Mouse (Mus musculus) left cerebral cortex, postnatal 14 days (tissue): ENCODE measurements at regions not wholly inside any gene's neighbourhood (a gene's known extent, or its start where the extent isn't known, plus 50 kb on each side); places are given as distances from the start of the nearest gene placed in this dataset.

Source experiments
- DNase-seq, 2 experiments: peaks; one replicate each; pipeline ENCODE4 v3.0.0; 2021 to 2022; ENCODE audit warnings: low spot score in 2 of 2, mixed read lengths in 1 of 2
- intact Hi-C: fragments of 180-260 bp; cut with DNase I; formaldehyde crosslinking; loops from one replicate; pipeline ENCODE4 v1.15.1; 2025

DNA sequence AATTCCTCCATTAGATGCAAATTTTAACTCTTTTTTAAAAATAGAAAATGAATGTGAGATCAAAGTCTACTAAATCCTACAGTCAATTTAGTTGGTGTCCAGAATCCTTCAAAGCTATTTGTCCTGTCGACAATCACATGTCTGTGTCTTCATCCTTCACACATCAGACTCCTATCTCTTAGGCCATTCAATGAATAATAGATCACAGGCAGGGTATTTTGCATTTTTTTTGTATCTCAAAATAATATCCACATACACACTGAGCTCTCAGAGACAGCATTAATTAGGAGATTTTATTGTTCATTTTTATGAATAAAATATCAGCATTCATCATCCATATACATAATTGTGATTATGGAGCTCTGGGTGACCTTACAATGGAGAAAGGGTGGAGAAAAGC lies 427.2 kb downstream of the Hao1 start:
- DNase-seq, result no peak
- intact Hi-C loops, result no loop called here

DNA sequence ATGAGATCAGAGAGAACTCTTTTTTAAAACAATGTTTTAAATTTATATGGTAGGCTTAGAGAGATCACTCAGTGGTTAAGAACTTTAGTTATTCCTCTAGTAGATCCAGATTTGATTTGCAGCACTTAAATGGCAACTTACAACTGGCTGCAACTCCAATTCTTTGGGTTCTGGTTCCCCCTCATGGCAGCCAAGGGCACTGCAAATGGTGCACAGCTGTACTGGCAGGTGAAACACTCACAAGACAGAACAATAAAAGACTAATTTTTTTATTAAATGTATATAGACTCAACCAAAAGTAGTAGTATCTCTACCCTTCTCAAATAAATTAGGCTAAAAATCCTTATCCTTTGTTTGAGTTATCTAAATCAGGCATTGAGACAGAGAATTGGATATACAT lies 446.9 kb downstream of the Hao1 start:
- intact Hi-C loops, result no loop called here

DNA sequence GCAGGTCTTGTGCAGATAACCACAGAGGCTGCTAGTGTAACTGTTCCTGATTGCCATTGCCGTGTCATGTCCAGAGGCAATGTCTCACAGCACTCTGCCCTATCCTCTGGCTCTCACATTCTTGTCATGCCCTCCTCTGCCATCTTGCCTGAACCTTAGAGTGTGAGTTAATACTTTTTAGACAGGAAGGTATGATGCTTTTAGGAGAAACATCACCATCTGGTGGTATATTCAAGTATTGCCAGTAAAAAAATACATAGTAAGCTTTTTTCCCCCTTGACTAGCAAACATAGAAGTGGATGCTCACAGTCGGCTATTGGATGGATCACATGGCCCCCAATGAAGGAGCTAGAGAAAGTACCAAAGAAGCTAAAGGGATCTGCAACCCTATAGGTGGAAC lies 465.8 kb downstream of the Hao1 start:
- intact Hi-C loops, result no loop called here
- DNase-seq, result peak in 1 of 2 experiments; percentile 2

More for the DNA sequence above, 446.9 kb downstream of the Hao1 start:
- DNase-seq, result no peak

DNA sequence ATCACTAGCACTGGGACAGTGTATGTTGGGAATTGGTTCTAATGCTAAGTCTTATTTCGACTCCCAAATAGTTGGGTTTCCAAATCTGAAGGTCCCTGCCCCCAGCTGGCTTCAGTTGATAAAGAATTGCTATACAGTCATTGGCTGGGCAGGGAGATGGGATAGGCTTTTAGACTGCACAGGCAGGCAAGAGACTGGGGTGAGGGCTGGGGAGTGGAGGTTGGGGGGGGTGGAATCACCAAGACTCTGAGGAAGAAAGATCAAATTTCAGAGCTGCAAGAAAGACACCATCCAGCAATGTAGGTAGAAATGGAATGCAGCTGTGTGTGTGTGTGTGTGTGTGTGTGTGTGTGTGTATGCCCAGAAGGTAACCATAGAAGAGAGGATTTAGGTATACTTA lies 474.0 kb downstream of the Hao1 start:
- no peak for DNase-seq
- intact Hi-C loops, result no loop called here

DNA sequence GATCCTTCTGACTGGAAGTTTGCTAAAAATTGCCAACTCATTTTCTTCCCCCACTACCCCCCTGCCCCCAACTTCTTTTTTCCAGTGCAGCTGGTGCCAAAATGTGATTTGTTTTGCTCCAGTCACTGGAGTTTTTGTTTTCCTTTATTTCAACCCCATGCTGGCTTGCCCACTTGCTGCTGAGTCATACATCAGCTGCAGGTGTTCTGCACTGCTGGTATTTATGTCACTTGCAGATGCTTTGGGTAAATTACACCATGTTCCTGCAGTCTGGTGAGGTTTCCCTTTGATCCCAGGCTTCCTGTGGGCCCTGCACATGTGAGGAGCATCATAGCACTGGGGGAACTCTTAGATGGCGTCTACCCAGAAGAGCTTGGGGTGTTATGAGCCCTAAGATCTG lies 476.2 kb downstream of the Hao1 start:
- peak in 1 of 2 experiments; percentile 3 for DNase-seq
- intact Hi-C loops, result no loop called here

DNA sequence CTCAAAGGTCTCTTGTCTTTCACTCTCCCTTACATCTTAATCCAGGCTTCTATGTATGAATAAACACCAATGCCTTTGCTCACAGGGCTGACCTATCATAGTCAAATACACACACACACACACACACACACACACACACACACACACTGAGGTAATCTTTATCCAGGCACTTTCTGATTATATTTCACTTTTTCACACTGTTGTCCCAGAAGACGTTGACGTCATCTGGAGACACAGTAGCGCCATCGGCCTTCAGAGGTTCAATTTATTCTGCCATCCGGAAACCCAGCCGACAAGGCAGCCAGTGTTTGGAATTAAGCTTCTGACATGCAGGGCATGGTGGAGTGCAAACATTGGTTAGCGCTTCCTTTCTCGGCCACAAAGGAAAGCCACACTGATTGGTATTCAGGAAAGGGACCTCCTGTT lies 486.2 kb downstream of the Hao1 start:
- peak in 1 of 2 experiments; percentile 1 for DNase-seq
- intact Hi-C loops, result no loop called here

DNA sequence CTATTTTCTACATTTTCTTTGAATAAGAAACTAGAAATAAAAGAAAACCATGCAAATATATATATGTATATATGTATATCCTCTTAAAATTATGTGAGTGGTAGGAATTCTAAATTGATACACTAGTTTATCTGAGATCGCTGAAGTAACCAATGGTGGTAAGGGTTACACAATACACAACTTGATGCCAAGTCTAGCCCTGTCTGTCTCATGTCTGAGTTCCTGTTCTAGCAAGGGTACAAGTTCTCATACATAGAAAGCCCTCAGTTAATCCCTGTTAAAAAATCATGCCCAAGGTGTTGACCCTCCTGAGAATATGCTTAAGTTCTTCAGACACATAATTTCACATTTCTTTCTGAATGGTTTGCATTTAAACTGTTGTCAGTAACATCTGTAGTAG lies 486.8 kb downstream of the Hao1 start:
- intact Hi-C loops, result no loop called here
- no peak for DNase-seq

DNA sequence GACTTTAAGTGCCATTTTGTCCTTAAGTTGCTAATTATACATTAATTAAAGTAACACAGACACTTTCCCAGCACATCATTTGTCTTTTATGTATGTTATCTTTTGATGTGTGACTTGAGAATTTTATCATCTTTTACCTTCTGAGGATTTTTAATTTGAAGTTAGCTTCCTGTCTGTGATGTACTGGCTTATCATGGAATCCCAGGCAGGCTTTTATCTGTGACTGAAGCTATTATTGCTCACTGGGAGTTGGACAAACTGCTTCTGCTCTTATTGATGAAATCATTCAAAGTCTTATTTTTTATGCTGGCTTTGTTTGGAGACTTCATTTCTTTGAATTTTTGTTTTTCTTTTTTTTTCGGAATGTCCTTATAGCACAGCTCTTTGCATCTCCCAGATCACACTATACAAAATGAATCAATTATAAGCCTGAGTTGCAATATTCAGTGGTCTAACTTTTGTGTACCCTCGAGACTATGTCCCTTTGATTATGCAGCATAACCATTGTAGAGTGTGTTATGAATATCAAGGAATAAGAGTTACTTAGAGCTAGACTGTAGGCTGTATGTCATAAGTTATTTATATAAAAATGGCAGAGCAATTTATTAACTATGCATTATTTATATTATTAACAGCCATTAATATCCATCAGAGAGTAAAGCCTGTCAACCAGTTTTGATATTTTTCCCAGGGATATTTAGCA lies 494.1 kb downstream of the Hao1 start:
- intact Hi-C loops, result no loop called here
- no peak for DNase-seq

DNA sequence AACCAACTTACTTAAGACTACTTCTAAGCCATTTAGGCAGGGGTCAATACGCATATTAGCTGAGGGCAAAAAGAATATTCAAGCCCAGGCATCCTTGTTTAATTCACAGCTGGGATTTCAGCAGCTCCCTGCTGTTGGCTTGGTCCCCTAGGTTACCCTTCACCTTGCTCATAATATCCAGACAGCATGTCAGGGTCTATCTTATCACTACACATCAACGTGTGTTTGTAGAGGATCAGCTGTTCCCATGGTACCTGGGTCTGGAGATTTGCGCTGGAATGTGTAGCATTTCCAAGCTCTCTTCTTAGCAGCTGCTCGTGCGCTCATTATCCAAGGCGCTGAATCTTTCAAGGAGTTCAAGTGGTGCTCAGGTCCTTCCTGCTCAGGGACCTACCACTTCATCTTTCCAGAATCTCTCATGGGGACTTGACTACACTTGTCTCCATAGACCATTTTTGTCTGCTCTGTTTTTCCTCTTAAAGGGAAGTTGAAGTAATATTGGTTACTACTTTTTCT lies 484.5 kb downstream of the Bmp2 start:
- intact Hi-C loops, result loop anchor here (10.0 kb wide), 1 partner anchor 448 kb away; no protein-coding TSS in a partner anchor
- DNase-seq, result no peak

DNA sequence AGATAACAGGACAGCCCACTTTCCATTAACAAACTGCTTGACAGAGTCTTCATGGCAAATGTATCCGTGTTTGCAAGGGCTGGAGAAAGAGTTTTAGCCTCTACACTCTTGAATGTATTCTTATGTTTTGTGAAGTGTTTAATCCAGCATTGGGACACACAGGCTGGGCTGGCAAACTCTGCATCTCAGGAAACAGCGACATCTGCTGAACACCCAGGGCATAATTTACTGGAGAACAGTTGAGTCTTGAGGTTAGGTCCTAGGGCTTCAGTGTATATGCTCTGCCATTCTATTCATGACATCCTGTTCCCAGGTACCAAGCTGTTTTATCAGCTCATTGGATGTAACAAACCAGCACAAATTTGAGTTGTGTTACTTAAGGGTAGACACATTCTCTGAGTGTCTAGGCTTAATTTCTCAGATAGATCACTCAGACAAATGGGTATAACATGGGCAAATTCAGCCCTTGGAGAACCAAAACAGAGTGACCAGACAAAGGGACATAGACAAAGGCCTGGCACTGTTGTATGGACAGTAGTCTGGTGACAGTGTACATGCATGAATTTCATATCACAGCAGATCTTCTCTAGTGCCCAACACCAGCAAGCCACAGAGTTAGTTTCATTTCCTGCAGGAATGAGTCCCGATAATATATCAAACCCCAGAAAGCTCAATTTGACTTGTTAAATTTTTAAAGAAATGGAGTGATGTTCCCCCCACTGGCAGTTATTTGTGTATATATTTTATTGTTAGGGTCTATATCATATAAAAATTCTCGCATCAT lies 477.9 kb downstream of the Bmp2 start:
- intact Hi-C loops, result loop anchor here (10.0 kb wide), 1 partner anchor 455 kb away; no protein-coding TSS in a partner anchor
- peak; percentile 22 to 40 for DNase-seq

DNA sequence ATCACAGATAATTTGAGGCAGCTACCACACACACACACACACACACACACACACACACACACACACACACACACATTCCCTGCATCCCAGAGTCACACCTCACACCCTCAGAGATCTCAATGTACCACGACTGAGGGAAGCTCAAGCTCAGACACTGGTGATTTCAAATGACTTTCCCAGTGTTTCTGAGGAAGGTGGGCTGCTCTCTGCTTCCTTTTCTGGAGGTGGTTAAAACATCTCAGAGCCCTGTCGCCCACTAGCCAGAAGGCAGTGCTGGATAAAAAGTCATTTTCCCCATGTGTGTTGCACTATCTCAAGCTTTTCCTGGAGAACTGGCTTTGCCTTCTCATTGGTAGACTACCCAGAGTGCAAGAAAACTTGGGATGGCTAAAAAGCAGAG lies 477.2 kb downstream of the Bmp2 start:
- DNase-seq, result no peak
- intact Hi-C loops, result no loop called here

DNA sequence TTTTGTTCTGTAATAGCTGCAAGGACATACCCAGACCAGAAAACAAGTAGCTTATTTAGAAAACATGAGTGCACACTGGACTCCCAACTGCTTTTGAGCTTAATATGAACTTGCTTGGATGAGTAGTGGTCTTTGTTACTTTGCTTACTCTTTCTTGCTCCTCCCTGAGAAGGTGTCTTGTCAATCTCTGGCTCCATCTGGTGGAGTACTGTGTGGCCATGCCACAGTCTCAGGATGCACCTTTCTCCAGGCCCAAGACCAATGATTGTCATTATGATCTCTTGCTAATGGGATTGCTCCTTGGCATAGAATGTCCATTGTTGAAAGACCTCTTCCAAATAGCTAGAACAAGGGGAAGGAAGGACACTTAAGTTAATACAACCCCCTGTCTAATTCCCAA lies 465.1 kb downstream of the Bmp2 start:
- DNase-seq, result peak in 1 of 2 experiments; percentile 51
- intact Hi-C loops, result loop anchor here (2.0 to 10.0 kb wide), 3 partner anchors 225 to 902 kb away; no protein-coding TSS in a partner anchor

DNA sequence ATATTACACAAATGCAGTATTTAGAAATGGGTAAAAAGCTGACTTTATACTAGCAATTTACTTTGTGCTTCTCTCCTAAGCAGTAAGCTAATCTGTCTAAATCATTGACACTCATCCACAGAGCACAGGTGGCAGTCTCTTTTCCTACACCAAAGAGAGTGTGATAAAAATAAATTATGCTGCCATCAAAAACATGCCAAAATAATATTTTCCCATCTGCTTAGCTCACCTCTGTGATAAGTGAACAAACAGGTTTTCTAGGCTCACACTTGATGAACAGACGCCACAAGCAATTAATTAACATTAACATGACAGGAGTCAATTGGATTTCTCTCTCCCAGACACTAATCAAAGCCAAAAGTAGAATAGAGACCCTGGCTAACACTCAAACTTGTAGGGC lies 451.2 kb downstream of the Bmp2 start:
- intact Hi-C loops, result no loop called here
- DNase-seq, result no peak

DNA sequence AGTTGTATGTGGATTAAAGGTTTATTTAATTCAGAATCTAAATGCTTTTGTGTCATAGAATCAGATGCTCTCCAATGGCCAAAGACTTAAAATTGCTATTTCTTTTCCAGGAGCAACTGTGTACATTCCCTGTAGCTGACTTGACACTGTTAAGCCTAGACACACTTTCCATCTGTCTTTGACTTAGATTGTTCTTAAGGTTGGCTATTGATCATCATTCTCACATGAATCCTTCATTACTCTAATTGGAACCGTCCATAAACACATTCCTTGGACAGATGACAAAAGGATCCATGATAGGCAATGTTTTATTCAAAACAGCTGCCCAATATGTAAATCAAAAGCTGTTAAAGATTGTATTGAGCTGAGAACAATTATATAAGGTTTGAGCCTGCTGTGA lies 442.8 kb downstream of the Bmp2 start:
- intact Hi-C loops, result no loop called here

DNA sequence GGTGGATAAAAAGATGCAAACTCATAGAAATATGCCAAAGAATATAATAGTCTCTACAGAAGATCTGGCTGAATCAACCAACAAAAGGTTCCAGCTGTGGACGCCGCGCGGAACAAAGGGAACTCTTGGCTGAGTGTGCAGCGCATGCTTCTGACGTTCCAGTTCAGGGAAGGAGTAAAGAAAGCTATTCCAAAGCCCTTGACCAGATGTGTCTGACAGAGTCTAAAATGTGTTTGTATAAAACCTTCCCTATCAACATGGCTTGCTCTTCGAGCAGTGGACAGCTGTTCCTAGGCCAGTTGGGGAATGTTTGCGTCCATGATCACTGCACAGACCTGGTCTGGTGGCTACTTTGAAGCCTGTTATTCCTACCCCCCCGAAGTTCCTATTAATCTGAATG lies 442.4 kb downstream of the Bmp2 start:
- intact Hi-C loops, result no loop called here
- DNase-seq, result peak in 1 of 2 experiments; percentile 5

More for the DNA sequence above, 442.8 kb downstream of the Bmp2 start:
- no peak for DNase-seq

DNA sequence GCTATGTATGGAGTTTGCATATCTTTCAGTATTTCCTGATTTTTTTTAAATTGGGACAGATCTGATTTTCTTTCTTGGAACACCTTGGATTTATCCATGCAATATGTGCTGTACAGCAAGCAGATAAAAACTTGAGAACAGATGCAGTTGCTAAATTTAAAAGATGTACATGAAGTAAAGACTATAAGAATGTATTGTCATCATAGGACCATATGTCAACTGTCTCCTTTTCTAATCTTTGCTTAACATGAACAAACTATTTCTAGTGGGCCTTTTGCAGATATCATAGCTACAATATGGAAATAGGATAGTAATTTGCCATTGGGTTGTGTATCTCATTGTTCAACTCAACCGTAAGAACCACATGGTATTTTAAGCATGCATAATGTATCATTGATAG lies 435.7 kb downstream of the Bmp2 start:
- intact Hi-C loops, result no loop called here
- peak in 1 of 2 experiments; percentile 19 for DNase-seq
